Mouse (Mus musculus) skeletal muscle tissue, adult 2 months (tissue): Measurements from ENCODE around the gene Snx8.
"Not testable (repeated sequence)": the region's sequence is repeated elsewhere in the genome, so short reads cannot be mapped to it uniquely, and the experiment has no call there.

ENCODE experiments used
- DNase-seq: peaks from one replicate; pipeline ENCODE4 v3.0.0-alpha.2; 2012; ENCODE audit warnings: low read depth, low spot score

Gene Snx8

GRCm38 (mm10) chr5:140384462-140384861 lies 4.6 kb downstream of the Snx8 start:
- DNase-seq, result no peak

- no peak for DNase-seq
Observed at GRCm38 (mm10) chr5:140383559-140383958, 5.5 kb downstream of the Snx8 start.

- no peak for DNase-seq
Observed at GRCm38 (mm10) chr5:140382688-140383087, 6.4 kb downstream of the Snx8 start.

GRCm38 (mm10) chr5:140381156-140381555 lies 7.9 kb downstream of the Snx8 start:
- DNase-seq, result no peak

GRCm38 (mm10) chr5:140379299-140379698 lies 9.8 kb downstream of the Snx8 start:
- no peak for DNase-seq

GRCm38 (mm10) chr5:140378121-140378853 lies 10.8 kb downstream of the Snx8 start:
- no peak for DNase-seq

- no peak for DNase-seq
Observed at GRCm38 (mm10) chr5:140375249-140375829, 13.7 kb downstream of the Snx8 start.

GRCm38 (mm10) chr5:140374226-140374625 lies 14.8 kb downstream of the Snx8 start:
- DNase-seq, result no peak

GRCm38 (mm10) chr5:140373711-140374110 lies 15.4 kb downstream of the Snx8 start:
- no peak for DNase-seq

GRCm38 (mm10) chr5:140371671-140372070 lies 17.4 kb downstream of the Snx8 start:
- no peak for DNase-seq

GRCm38 (mm10) chr5:140370446-140371254 lies 18.4 kb downstream of the Snx8 start:
- no peak for DNase-seq

- DNase-seq, result no peak
Observed at GRCm38 (mm10) chr5:140369466-140369865, 19.6 kb downstream of the Snx8 start.

GRCm38 (mm10) chr5:140368926-140369325 lies 20.1 kb downstream of the Snx8 start:
- no peak for DNase-seq

GRCm38 (mm10) chr5:140368126-140368525 lies 20.9 kb downstream of the Snx8 start:
- not testable (repeated sequence) for DNase-seq

- DNase-seq, result no peak
Observed at GRCm38 (mm10) chr5:140364415-140364814, 24.6 kb downstream of the Snx8 start.

GRCm38 (mm10) chr5:140359930-140360674 lies 29.0 kb downstream of the Snx8 start:
- no peak for DNase-seq

GRCm38 (mm10) chr5:140357466-140357865 lies 31.6 kb downstream of the Snx8 start:
- no peak for DNase-seq

- DNase-seq, result no peak
Observed at GRCm38 (mm10) chr5:140355934-140356333, 33.1 kb downstream of the Snx8 start.

GRCm38 (mm10) chr5:140352352-140352751 lies 36.7 kb downstream of the Snx8 start:
- no peak for DNase-seq

GRCm38 (mm10) chr5:140350731-140351497 lies 38.1 kb downstream of the Snx8 start:
- no peak for DNase-seq

GRCm38 (mm10) chr5:140349882-140350281 lies 39.2 kb downstream of the Snx8 start:
- DNase-seq, result no peak
